21 mouse cellular contexts compared by ENCODE assay signal in the genomic region with DNA sequence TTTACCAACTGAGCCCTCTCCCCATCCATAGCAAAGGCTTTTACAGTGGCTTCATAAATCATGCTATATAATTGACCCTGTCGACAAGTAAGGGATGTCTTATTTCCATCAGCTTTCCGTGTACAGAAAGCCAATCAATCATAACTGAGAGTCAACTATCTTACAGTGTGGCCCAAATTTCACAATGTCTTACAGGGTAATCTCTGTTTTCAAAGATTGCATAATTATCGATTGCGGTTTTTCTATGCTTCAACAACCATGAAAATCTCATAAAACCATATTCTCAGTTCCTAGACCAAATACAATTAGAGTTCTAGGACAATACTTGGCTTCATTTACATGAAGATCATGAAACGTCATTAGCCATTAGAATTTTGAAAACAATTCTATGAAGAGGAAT. TPM values are rescaled to one million over a fixed set of nuclear protein-coding genes. Genes with fewer than 3 reads are reported as not detected.
DNase-seq lines count a peak whose midpoint lies in the region; ATAC-seq and TF ChIP-seq lines count a peak whose summit lies in the region.
"Had no signal": no experiment of that assay in that cellular context is flagged by ENCODE, and none has a peak within 500 bp of the region (broad histone marks: within the 10 kb centered on the region; RNA-seq: fewer than 3 reads in every experiment).

No protein-coding gene starts in this region.

- no peaks in the 10 kb centered on the region for H3K36me3 ChIP-seq in liver, adult 2 months (ENCODE audit: control insufficient read depth, insufficient read depth, low read length)
- H3K36me3 ChIP-seq in liver, embryonic 11.5 days (ENCODE audit: control insufficient read depth, insufficient read depth, low read length), result no peaks in the 10 kb centered on the region
- H3K36me3 ChIP-seq: G1E had no signal

- WGBS in liver, adult 2 months, result 44% methylated on average over 5 of the region's 5 CpGs
- WGBS in liver, embryonic 11.5 days, result 78% methylated on average over 5 of the region's 5 CpGs

- H3K27me3 ChIP-seq in liver, adult 2 months (ENCODE audit: control insufficient read depth, insufficient read depth, low read length), result no peaks in the 10 kb centered on the region
- H3K27me3 ChIP-seq in liver, embryonic 11.5 days (replicated peaks; ENCODE audit: control insufficient read depth, insufficient read depth, low read length), result no peaks in the 10 kb centered on the region
- H3K27me3 ChIP-seq: CH12.LX had no signal

- no peak overlapping the region for H3K27ac ChIP-seq in liver, adult 2 months (replicated peaks; ENCODE audit: insufficient read depth, low read depth, low read length)
- H3K27ac ChIP-seq in liver, embryonic 11.5 days (ENCODE audit: low read depth, low read length), result no peak overlapping the region
- H3K27ac ChIP-seq in gastrocnemius, adult 2 months, result no peak overlapping the region

- no peaks in the 10 kb centered on the region for H3K79me2 ChIP-seq in liver, adult 2 months (ENCODE audit: control insufficient read depth, insufficient read depth, low read length)

- H3K9ac ChIP-seq in liver, adult 2 months (ENCODE audit: low read depth, low read length), result no peak overlapping the region
- no peak overlapping the region for H3K9ac ChIP-seq in liver, embryonic 11.5 days (ENCODE audit: low read depth, low read length)

- intact Hi-C loops in gastrocnemius, adult 2 months (cut with DNase I), result no loop called here

- ATAC-seq in liver, embryonic 11.5 days (replicated peaks; ENCODE audit: low FRiP score), result no peak
- peak; percentile 67 for ATAC-seq in granulocyte monocyte progenitor cell, adult 5-6 weeks (replicated peaks; ENCODE audit: poor library complexity, severe bottlenecking)
- peak; percentile 34 for ATAC-seq in megakaryocyte, adult 5-6 weeks (ENCODE audit: poor library complexity, severe bottlenecking)
- no peak for ATAC-seq in monocyte, adult 5-6 weeks (replicated peaks; ENCODE audit: insufficient number of reproducible peaks, low FRiP score, low TSS enrichment, poor library complexity, severe bottlenecking)
- ATAC-seq: activated CD4-positive, CD25-positive, alpha-beta regulatory T cell, adult 4 months; CD4-positive, CD25-positive, alpha-beta regulatory T cell, adult 4 months; Patski had no signal

- no peaks in the 10 kb centered on the region for H3K9me3 ChIP-seq in liver, embryonic 11.5 days (ENCODE audit: control insufficient read depth, low read length)
- H3K9me3 ChIP-seq: G1E had no signal

- no peak overlapping the region for H3K4me2 ChIP-seq in liver, embryonic 11.5 days

- peak; percentile 80 for DNase-seq in liver, adult 2 months (ENCODE audit: extremely low read depth, low read depth, low spot score)
- DNase-seq in liver, embryonic 11.5 days (ENCODE audit: low spot score), result no peak
- DNase-seq in gastrocnemius, adult 2 months, result no peak
- DNase-seq: adrenal gland, adult 2 months; adrenal gland, adult 8-10 months; adrenal gland, postnatal 10 days; adrenal gland, postnatal 14 days; adrenal gland, postnatal 25 days; adrenal gland, postnatal 36 days; B cell, adult 2 months; cerebellum, adult 11 months; cerebellum, adult 11-12 months; cerebellum, adult 18-20 months had no signal

- no peak overlapping the region for H3K4me3 ChIP-seq in liver, adult 2 months (ENCODE audit: insufficient read depth, low read depth, low read length)
- H3K4me3 ChIP-seq in liver, embryonic 11.5 days (ENCODE audit: low read depth, low read length), result no peak overlapping the region
- no peak overlapping the region for H3K4me3 ChIP-seq in gastrocnemius, adult 2 months

- no peak for TF ChIP-seq POLR2A in liver, adult 2 months (IDR thresholded peaks at IDR 0.05; ENCODE audit: extremely low read depth, insufficient read depth, low read length)

- no peak for TF ChIP-seq CTCF in liver, adult 2 months (IDR thresholded peaks at IDR 0.05; ENCODE audit: low read depth, low read length)
- no peak for TF ChIP-seq CTCF in gastrocnemius, adult 2 months (IDR thresholded peaks at IDR 0.05)

- H3K4me1 ChIP-seq in liver, adult 2 months (ENCODE audit: control insufficient read depth, insufficient read depth, low read length), result peaks cover 6% of the 10 kb centered on the region; the same call in 1 of the 2 replicates
- no peaks in the 10 kb centered on the region for H3K4me1 ChIP-seq in liver, embryonic 11.5 days (replicated peaks; ENCODE audit: control insufficient read depth, insufficient read depth, low read length)

RNA-seq across cellular contexts. Expression of gene Samsn1, which starts 56.1 kb away (rescaled TPM):
- total RNA-seq in liver, adult 2 months (2014; rRNA removed), result 0.65 and 0.94 TPM in 2 replicates
- polyA plus RNA-seq in liver, adult 2 months (2012; rRNA removed), result 0.24 TPM in 1 of 2 replicates, not detected in the other
- 24.0 and 27.1 TPM in 2 replicates for polyA plus RNA-seq in liver, embryonic 11.5 days (2014; fragmentation: Nextera tagmentation; extraction: Ambion mirVana)
- total RNA-seq in granulocyte monocyte progenitor cell, adult 5-6 weeks (2014; fragmentation: Nextera tagmentation), result 36.0 and 58.7 TPM in 2 replicates
- 73.7 and 85.2 TPM in 2 replicates for total RNA-seq in granulocyte monocyte progenitor cell, adult 5-6 weeks (2017)
- 186 and 191 TPM in 2 replicates for total RNA-seq in megakaryocyte, adult 5-6 weeks (2015)
- total RNA-seq in megakaryocyte, adult 5-6 weeks (2017), result 197 and 219 TPM in 2 replicates
- total RNA-seq in gastrocnemius, adult 2 months (2021), result under 1 TPM; 0.11 to 0.23 TPM
- total RNA-seq in monocyte, adult 5-6 weeks (2017), result 430 to 673 TPM (median 628 TPM) in 3 replicates
- polyA plus RNA-seq: Patski had no signal

Comparison
In these comparisons a context has a peak if more than half of its experiments do, and no peak if none do; other contexts are left out.
1. ATAC-seq: peak in granulocyte monocyte progenitor cell, adult 5-6 weeks (single experiment) and megakaryocyte, adult 5-6 weeks (single experiment); none in liver, embryonic 11.5 days (single experiment) and monocyte, adult 5-6 weeks (single experiment).
2. RNA of gene Samsn1, which starts 56.1 kb away (total RNA-seq): 430 to 673 TPM in monocyte, adult 5-6 weeks, 186 to 219 TPM in megakaryocyte, adult 5-6 weeks and 36.0 to 85.2 TPM in granulocyte monocyte progenitor cell, adult 5-6 weeks; 0.65 to 0.94 TPM in liver, adult 2 months and 0.11 to 0.23 TPM in gastrocnemius, adult 2 months; every median in the first group is over 10 times any median in the second.